Comparison of ENCODE assay signal across 13 mouse cellular contexts in genomic region chrX:12436106-12436505, GRCm38 (mm10).
DNase-seq lines count a peak whose midpoint lies in the region; ATAC-seq and TF ChIP-seq lines count a peak whose summit lies in the region.
"Had no signal": no experiment of that assay in that cellular context is flagged by ENCODE, and none has a peak within 500 bp of the region (broad histone marks: within the 10 kb centered on the region; RNA-seq: fewer than 3 reads in every experiment).

No protein-coding gene starts in this region.

- H3K9ac ChIP-seq in hindbrain, postnatal 0 days (replicated peaks; ENCODE audit: low read length), result no peak overlapping the region
- H3K9ac ChIP-seq in liver, embryonic 12.5 days, result no peak overlapping the region
- H3K9ac ChIP-seq: heart, embryonic 12.5 days; stomach, embryonic 15.5 days had no signal

- H3K9me3 ChIP-seq in hindbrain, postnatal 0 days (ENCODE audit: low read length), result no peaks in the 10 kb centered on the region
- no peaks in the 10 kb centered on the region for H3K9me3 ChIP-seq in liver, embryonic 12.5 days (replicated peaks)
- H3K9me3 ChIP-seq: heart, embryonic 12.5 days; stomach, embryonic 15.5 days had no signal

- H3K36me3 ChIP-seq in thymus, adult 2 months (ENCODE audit: control insufficient read depth, insufficient read depth, low read length), result no peaks in the 10 kb centered on the region
- no peaks in the 10 kb centered on the region for H3K36me3 ChIP-seq in hindbrain, postnatal 0 days (ENCODE audit: insufficient read depth, low read length)
- H3K36me3 ChIP-seq in liver, embryonic 12.5 days, result no peaks in the 10 kb centered on the region
- H3K36me3 ChIP-seq: heart, embryonic 12.5 days; stomach, embryonic 15.5 days had no signal

- WGBS in thymus, adult 2 months, result 36% methylated on average over 7 of the region's 7 CpGs
- WGBS in hindbrain, postnatal 0 days, result 47% methylated on average over 7 of the region's 7 CpGs
- WGBS in liver, embryonic 12.5 days (ENCODE audit: insufficient replicate concordance), result 30% methylated on average over 7 of the region's 7 CpGs

- TF ChIP-seq CTCF in thymus, adult 2 months (IDR thresholded peaks at IDR 0.05; ENCODE audit: borderline replicate concordance, control insufficient read depth, extremely low read depth, insufficient read depth, low read length, poor library complexity), result no peak
- TF ChIP-seq CTCF in hindbrain, postnatal 0 days (IDR thresholded peaks at IDR 0.05; ENCODE audit: low read depth), result no peak

- DNase-seq in left cerebral cortex, postnatal 25 days (ENCODE audit: low spot score in 2 of 2), result peak; percentile 2 to 14
- DNase-seq in left cerebral cortex, adult 9 months (ENCODE audit: low spot score in 2 of 2), result no peak
- DNase-seq in thymus, postnatal 0 days (ENCODE audit: low spot score), result peak; percentile 40
- DNase-seq in thymus, adult 2 months, result no peak
- DNase-seq in hindbrain, postnatal 0 days (ENCODE audit: low spot score), result peak; percentile 25
- no peak for DNase-seq in MN1 (ENCODE audit: low spot score)
- DNase-seq: cerebellum, adult 2 months; layer of hippocampus, postnatal 36 days had no signal

- ATAC-seq in hindbrain, postnatal 0 days, result peak; percentile 62; the same call in 1 of the 2 replicates
- ATAC-seq in liver, embryonic 12.5 days, result no peak

- H3K4me1 ChIP-seq in thymus, adult 2 months (replicated peaks; ENCODE audit: control insufficient read depth, insufficient read depth, low read length), result no peaks in the 10 kb centered on the region
- no peaks in the 10 kb centered on the region for H3K4me1 ChIP-seq in hindbrain, postnatal 0 days (ENCODE audit: insufficient read depth, low read length)
- H3K4me1 ChIP-seq in liver, embryonic 12.5 days, result no peaks in the 10 kb centered on the region
- H3K4me1 ChIP-seq: heart, embryonic 12.5 days; stomach, embryonic 15.5 days had no signal

- no peak overlapping the region for H3K4me2 ChIP-seq in hindbrain, postnatal 0 days (ENCODE audit: low read depth, low read length)
- no peak overlapping the region for H3K4me2 ChIP-seq in liver, embryonic 12.5 days
- H3K4me2 ChIP-seq: heart, embryonic 12.5 days; liver, embryonic 11.5 days; stomach, embryonic 15.5 days had no signal

- no peak overlapping the region for H3K4me3 ChIP-seq in thymus, adult 2 months (ENCODE audit: control insufficient read depth, insufficient read depth, low read length)
- H3K4me3 ChIP-seq in hindbrain, postnatal 0 days (ENCODE audit: low read length), result no peak overlapping the region
- no peak overlapping the region for H3K4me3 ChIP-seq in liver, embryonic 12.5 days
- H3K4me3 ChIP-seq: heart, embryonic 12.5 days; stomach, embryonic 15.5 days had no signal

- H3K27me3 ChIP-seq in thymus, adult 2 months (ENCODE audit: control insufficient read depth, insufficient read depth, low read length), result no peaks in the 10 kb centered on the region
- no peaks in the 10 kb centered on the region for H3K27me3 ChIP-seq in hindbrain, postnatal 0 days (ENCODE audit: insufficient read depth, low read length)
- no peaks in the 10 kb centered on the region for H3K27me3 ChIP-seq in liver, embryonic 12.5 days (replicated peaks)
- H3K27me3 ChIP-seq: stomach, embryonic 15.5 days had no signal

- intact Hi-C loops in left cerebral cortex, postnatal 25 days (cut with DNase I), result no loop called here

- no peak for TF ChIP-seq POLR2A in thymus, adult 2 months (IDR thresholded peaks at IDR 0.05; ENCODE audit: control insufficient read depth, extremely low read depth, insufficient read depth, low read length, poor library complexity)

- no peak overlapping the region for H3K27ac ChIP-seq in thymus, adult 2 months (ENCODE audit: control insufficient read depth, insufficient read depth, low read length)
- no peak overlapping the region for H3K27ac ChIP-seq in hindbrain, postnatal 0 days
- H3K27ac ChIP-seq in liver, embryonic 12.5 days, result no peak overlapping the region
- H3K27ac ChIP-seq: kidney, postnatal 0 days; stomach, embryonic 15.5 days had no signal

Comparison
In these comparisons a context has a peak if more than half of its experiments do, and no peak if none do; other contexts are left out.
1. DNase-seq: peak in left cerebral cortex, postnatal 25 days (2 of 2), thymus, postnatal 0 days (single experiment) and hindbrain, postnatal 0 days (single experiment); none in left cerebral cortex, adult 9 months (0 of 2), thymus, adult 2 months (single experiment) and MN1 (single experiment).